Mouse (Mus musculus) ES-E14 (cell line): ENCODE data around the gene Sqstm1. TPM values are rescaled to one million over a fixed set of nuclear protein-coding genes. Genes with fewer than 3 reads are reported as not detected.

Experiments
- DNase-seq: peaks from one replicate; pipeline ENCODE4 v3.0.0-alpha.2; 2013; ENCODE audit warnings: low read depth, low spot score
- H3K27ac ChIP-seq: 2 replicates; pipeline ENCODE4 v1.5.1; 2012; ENCODE audit warnings: low read depth, mild to moderate bottlenecking, low read length, moderate library complexity, mixed read lengths; ENCODE audit not compliant: poor library complexity, insufficient read depth, severe bottlenecking
- H3K36me3 ChIP-seq: 2 replicates; pipeline ENCODE4 v1.6.1; 2012; ENCODE audit warnings: mild to moderate bottlenecking, low read length, moderate library complexity, mixed read lengths; ENCODE audit not compliant: control insufficient read depth, poor library complexity, insufficient read depth, severe bottlenecking
- H3K4me1 ChIP-seq, 2 experiments: fragments of 150-350 bp in 1 of 2; sonication (generic) in 1 of 2; 2 replicates each; pipeline ENCODE4 v1.6.1; 2012; ENCODE audit warnings: low read length in 2 of 2, mild to moderate bottlenecking in 1 of 2, mixed read lengths in 1 of 2; ENCODE audit not compliant: control insufficient read depth in 2 of 2, insufficient read depth in 2 of 2, poor library complexity in 1 of 2
- H3K4me3 ChIP-seq, 2 experiments: fragments of 150-350 bp in 1 of 2; sonication (generic) in 1 of 2; 2 replicates each; pipeline ENCODE4 v1.5.1; 2012; ENCODE audit warnings: low read length in 2 of 2, low read depth in 1 of 2, mild to moderate bottlenecking in 1 of 2, mixed read lengths in 1 of 2; ENCODE audit not compliant: insufficient read depth in 1 of 2, poor library complexity in 1 of 2, severe bottlenecking in 1 of 2
- H3K9ac ChIP-seq: 2 replicates; pipeline ENCODE4 v1.6.1; 2012; ENCODE audit warnings: low read depth, mild to moderate bottlenecking, low read length, mixed read lengths; ENCODE audit not compliant: poor library complexity, insufficient read depth, severe bottlenecking
- H3K9me3 ChIP-seq: fragments of 150-350 bp; sonication (generic); 2 replicates; pipeline ENCODE4 v1.6.1; 2012; ENCODE audit warnings: low read depth, mild to moderate bottlenecking, low read length; ENCODE audit not compliant: control insufficient read depth, insufficient read depth
- CHD2 ChIP-seq: IDR thresholded peaks from 2 replicates; pipeline ENCODE4 v1.6.1; 2014; ENCODE audit warnings: mild to moderate bottlenecking, low read depth, low read length, inconsistent platforms
- HCFC1 ChIP-seq: IDR thresholded peaks from 2 replicates; pipeline ENCODE4 v1.6.1; 2012; ENCODE audit warnings: low read length, inconsistent platforms, borderline replicate concordance; ENCODE audit not compliant: insufficient read depth
- MAFK ChIP-seq: IDR thresholded peaks from 2 replicates; pipeline ENCODE4 v1.6.1; 2014; ENCODE audit warnings: mild to moderate bottlenecking, low read depth, low read length, inconsistent platforms; ENCODE audit not compliant: insufficient read depth
- ZC3H11A ChIP-seq: IDR thresholded peaks from 2 replicates; pipeline ENCODE4 v1.6.1; 2012; ENCODE audit warnings: low read depth, mild to moderate bottlenecking, inconsistent platforms, low read length, borderline replicate concordance
- ZNF384 ChIP-seq: IDR thresholded peaks from 2 replicates; pipeline ENCODE4 v1.6.1; 2012; ENCODE audit warnings: low read depth, low read length, inconsistent platforms
- in situ Hi-C, 2 experiments: fragments of 600-800 bp; cut with MboI; formaldehyde crosslinking; loops; one replicate each; pipeline ENCODE4 v1.15.1; 2025; ENCODE audit warnings: low sequenced_read_pairs in 2 of 2, inconsistent platforms in 1 of 2; ENCODE audit not compliant: unreplicated experiment in 2 of 2
- total RNA-seq: library from RNA; depleted of rRNA; stranded (reverse); fragments of 300-350 nt; gene quantifications from 2 replicates; pipeline ENCODE4 v1.2.3, GENCODE M21; 2012

The Sqstm1 gene
- total RNA-seq, 1 experiment, result 234 TPM

DNA sequence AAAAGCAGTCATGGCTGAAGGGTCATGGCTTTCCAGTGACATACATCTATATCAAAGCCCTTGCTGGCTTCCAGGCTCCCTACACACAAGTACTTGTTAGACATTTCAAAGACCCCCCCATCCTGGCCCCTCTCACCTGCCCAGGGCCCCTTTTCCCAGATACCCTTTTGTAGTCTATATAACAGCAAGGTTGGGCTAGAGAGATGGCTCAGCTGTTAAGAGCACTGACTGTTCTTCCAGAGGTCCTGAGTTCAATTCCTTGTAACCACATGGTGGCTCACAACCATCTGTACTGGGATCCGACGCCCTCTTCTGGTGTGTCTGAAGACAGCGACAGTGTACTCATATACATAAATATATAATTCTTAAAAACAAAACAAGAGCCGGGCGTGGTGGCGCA is 4.0 kb upstream of the Sqstm1 start:
- Histone ChIP-seq H3K4me3 (no peak overlapping the region), H3K27ac (no peak overlapping the region), H3K4me1 (peaks cover 16 to 42% of the 10 kb centered on the region in 2 experiments), H3K9ac (no peak overlapping the region), H3K9me3 (no peaks in the 10 kb centered on the region), H3K36me3 (no peaks in the 10 kb centered on the region)
- TF ChIP-seq HCFC1 (no peak), ZNF384 (no peak), ZC3H11A (no peak), MAFK (no peak), CHD2 (no peak)
- DNase-seq, result no peak
- in situ Hi-C loops, result no loop called here

DNA sequence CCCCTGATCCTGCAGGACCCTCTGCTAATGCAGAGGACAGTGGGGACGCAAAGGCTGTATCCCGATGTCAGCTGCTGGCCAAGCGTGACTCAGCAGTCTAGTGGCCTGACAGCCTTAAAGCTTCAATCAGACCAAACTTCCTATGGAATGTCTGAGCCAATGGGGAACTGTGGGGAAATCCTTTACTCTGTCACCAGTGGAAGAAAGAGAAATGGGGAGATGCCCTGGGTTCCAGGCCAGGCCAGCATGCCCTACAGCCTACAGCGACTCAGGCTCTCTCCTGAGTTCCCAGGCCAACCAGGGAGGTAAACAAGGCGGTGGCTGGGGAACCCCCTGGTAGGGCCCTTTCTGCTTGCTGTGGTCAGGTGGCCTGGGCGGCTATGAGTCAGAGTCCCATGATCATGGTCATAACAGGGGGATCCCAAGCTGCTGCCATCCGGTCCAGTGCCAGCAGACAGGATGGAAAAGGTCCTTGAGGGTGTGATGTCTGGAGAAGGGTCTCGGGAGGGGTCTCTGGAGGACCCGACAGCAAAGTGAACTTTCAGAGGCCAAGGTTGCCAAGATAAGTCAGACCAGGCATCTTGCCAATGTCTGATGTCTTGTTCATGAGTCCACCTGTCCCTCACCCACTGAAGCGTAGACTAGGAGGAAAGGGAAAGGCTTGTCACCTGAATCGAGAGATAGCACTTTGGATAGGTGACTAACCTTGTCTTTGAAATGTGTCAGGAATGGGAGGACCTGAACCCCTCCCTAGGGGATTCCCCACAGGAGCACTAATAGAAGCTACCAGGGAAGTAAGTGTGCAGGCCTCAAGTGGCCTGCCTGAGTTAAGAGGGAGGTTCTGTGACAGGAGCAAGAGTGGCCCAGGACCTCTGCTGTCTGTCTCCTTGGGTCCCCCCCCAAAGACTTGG is 2.5 kb upstream of the Sqstm1 start:
- Histone ChIP-seq H3K9me3 (no peaks in the 10 kb centered on the region), H3K27ac (peak overlapping the region; percentile 59; the same call in 1 of the 2 replicates), H3K36me3 (peaks cover 6% of the 10 kb centered on the region; the same call in 1 of the 2 replicates), H3K4me1 (peaks cover 14 to 38% of the 10 kb centered on the region in 2 experiments), H3K4me3 (no peak overlapping the region), H3K9ac (peak overlapping the region; percentile 29; the same call in 1 of the 2 replicates)
- TF ChIP-seq MAFK (peak; percentile 86), ZNF384 (no peak)
- DNase-seq, result no peak
- in situ Hi-C loops, result no loop called here

- TF ChIP-seq MAFK (no peak), CHD2 (no peak), ZC3H11A (no peak), HCFC1 (no peak), ZNF384 (no peak)
- no peak for DNase-seq
- in situ Hi-C loops, result no loop called here
- peak overlapping the region; percentile 59; the same call in 1 of the 2 replicates for H3K27ac ChIP-seq
- peaks cover 13 to 37% of the 10 kb centered on the region in 2 experiments for H3K4me1 ChIP-seq
- peaks cover 15% of the 10 kb centered on the region for H3K36me3 ChIP-seq
- no peak overlapping the region for H3K4me3 ChIP-seq
- no peaks in the 10 kb centered on the region for H3K9me3 ChIP-seq
- H3K9ac ChIP-seq, result no peak overlapping the region; the same call in 1 of the 2 replicates
Observed at GRCm38 (mm10) chr11:50212060-50212739, 1.6 kb upstream of the Sqstm1 start.

GRCm38 (mm10) chr11:50211322-50212059 is 864 bp upstream of the Sqstm1 start:
- Histone ChIP-seq H3K36me3 (peaks cover 22% of the 10 kb centered on the region), H3K27ac (peak overlapping the region; percentile 32; the same call in 1 of the 2 replicates), H3K4me1 (peaks cover 11 to 31% of the 10 kb centered on the region in 2 experiments), H3K9ac (peak overlapping the region; percentile 49), H3K9me3 (no peaks in the 10 kb centered on the region), H3K4me3 (peak overlapping the region; percentile 90 to 92; a peak in 2 of 4 replicates)
- TF ChIP-seq ZC3H11A (no peak), ZNF384 (no peak), HCFC1 (no peak), CHD2 (no peak), MAFK (no peak)
- in situ Hi-C loops, result no loop called here
- no peak for DNase-seq
